In genomic region chr5:124777178-124777709, GRCm38 (mm10) we compare ENCODE assay signal across 8 mouse cellular contexts. TPM values are rescaled to one million over a fixed set of nuclear protein-coding genes. Genes with fewer than 3 reads are reported as not detected.
DNase-seq lines count a peak whose midpoint lies in the region; ATAC-seq and TF ChIP-seq lines count a peak whose summit lies in the region.
"Had no signal": no experiment of that assay in that cellular context is flagged by ENCODE, and none has a peak within 500 bp of the region (broad histone marks: within the 10 kb centered on the region; RNA-seq: fewer than 3 reads in every experiment).

No protein-coding gene starts in this region.

- WGBS in limb, embryonic 14.5 days = 64% methylated on average over 6 of the region's 6 CpGs

- no peak for ATAC-seq in limb, embryonic 14.5 days (ENCODE audit: low FRiP score, low read depth)

- H3K4me3 ChIP-seq in cortical plate, adult 2 months (ENCODE audit: insufficient read depth, low read length) = no peak overlapping the region
- H3K4me3 ChIP-seq in limb, embryonic 14.5 days (replicated peaks; ENCODE audit: low read length) = no peak overlapping the region
- H3K4me3 ChIP-seq: limb, embryonic 15.5 days had no signal

- H3K9me3 ChIP-seq in limb, embryonic 14.5 days (ENCODE audit: control insufficient read depth, low read length) = no peaks in the 10 kb centered on the region
- H3K9me3 ChIP-seq: limb, embryonic 15.5 days had no signal

- no peak for TF ChIP-seq POLR2A in cortical plate, adult 2 months (IDR thresholded peaks at IDR 0.05; ENCODE audit: extremely low read depth, insufficient read depth, low read length)
- no peak for TF ChIP-seq POLR2A in limb, embryonic 14.5 days (IDR thresholded peaks at IDR 0.05; ENCODE audit: borderline replicate concordance, extremely low read depth, insufficient read depth, insufficient read length)

- no peak overlapping the region for H3K9ac ChIP-seq in limb, embryonic 14.5 days (ENCODE audit: low read depth, low read length, severe bottlenecking)
- H3K9ac ChIP-seq: limb, embryonic 15.5 days had no signal

- no peak overlapping the region for H3K4me2 ChIP-seq in limb, embryonic 14.5 days (replicated peaks; ENCODE audit: low read depth, low read length, severe bottlenecking)
- H3K4me2 ChIP-seq: limb, embryonic 15.5 days had no signal

- no peaks in the 10 kb centered on the region for H3K36me3 ChIP-seq in limb, embryonic 14.5 days (ENCODE audit: control insufficient read depth, insufficient read depth, low read length)
- H3K36me3 ChIP-seq: limb, embryonic 15.5 days had no signal

- DNase-seq in ovary, postnatal 36 days (ENCODE audit: low spot score) = peak; percentile 33
- no peak for DNase-seq in ovary, adult 18-20 months (ENCODE audit: low spot score)
- DNase-seq in adrenal gland, adult 18-20 months (ENCODE audit: low spot score in 2 of 2) = peak; percentile 45 to 59
- DNase-seq in induced T-regulatory cell, adult 2 months (ENCODE audit: low read depth) = peak; percentile 83
- peak; percentile 26 for DNase-seq in limb, embryonic 14.5 days (ENCODE audit: low spot score)
- DNase-seq in skeletal muscle tissue, adult 2 months (ENCODE audit: low read depth, low spot score) = peak; percentile 3

- peak; percentile 87 for TF ChIP-seq CTCF in cortical plate, adult 2 months (IDR thresholded peaks at IDR 0.05; ENCODE audit: extremely low read depth, insufficient read depth, low read length)

- H3K27me3 ChIP-seq in limb, embryonic 14.5 days (ENCODE audit: control insufficient read depth, insufficient read depth, low read length) = no peaks in the 10 kb centered on the region
- H3K27me3 ChIP-seq: limb, embryonic 15.5 days had no signal

- H3K4me1 ChIP-seq in cortical plate, adult 2 months (ENCODE audit: control insufficient read depth, insufficient read depth, low read length) = no peaks in the 10 kb centered on the region
- no peaks in the 10 kb centered on the region for H3K4me1 ChIP-seq in limb, embryonic 14.5 days (ENCODE audit: control insufficient read depth, insufficient read depth, low read length)
- H3K4me1 ChIP-seq: limb, embryonic 15.5 days had no signal

- H3K27ac ChIP-seq in cortical plate, adult 2 months (ENCODE audit: insufficient read depth, low read length) = no peak overlapping the region
- H3K27ac ChIP-seq in limb, embryonic 14.5 days (replicated peaks; ENCODE audit: low read depth, low read length) = no peak overlapping the region
- H3K27ac ChIP-seq: limb, embryonic 15.5 days had no signal

RNA-seq across cellular contexts. Expression of gene Dnah10, which starts 52.4 kb away (rescaled TPM):
- 1 to 10 TPM; 1.7 to 1.8 TPM for total RNA-seq in adrenal gland, adult 18-20 months (2021)
- polyA plus RNA-seq in cortical plate, adult 2 months (2012; rRNA removed) = 0.66 and 0.77 TPM in 2 replicates
- 0.20 and 0.38 TPM in 2 replicates for polyA plus RNA-seq in limb, embryonic 14.5 days (2012; rRNA removed)
- 0.11 TPM in 1 of 2 replicates, not detected in the other for polyA plus RNA-seq in limb, embryonic 14.5 days (2014; fragmentation: Nextera tagmentation; extraction: Ambion mirVana)
